Mouse (Mus musculus): ENCODE measurements around the gene Artn. TPM values are rescaled to one million over a fixed set of nuclear protein-coding genes. Genes with fewer than 3 reads are reported as not detected.
A peak's percentile ranks its signal among the peaks of the same experiment; 100 is the strongest.

Gene Artn
- polyA plus RNA-seq, 1 experiment from 2014 or later, result 5.0 TPM

DNA sequence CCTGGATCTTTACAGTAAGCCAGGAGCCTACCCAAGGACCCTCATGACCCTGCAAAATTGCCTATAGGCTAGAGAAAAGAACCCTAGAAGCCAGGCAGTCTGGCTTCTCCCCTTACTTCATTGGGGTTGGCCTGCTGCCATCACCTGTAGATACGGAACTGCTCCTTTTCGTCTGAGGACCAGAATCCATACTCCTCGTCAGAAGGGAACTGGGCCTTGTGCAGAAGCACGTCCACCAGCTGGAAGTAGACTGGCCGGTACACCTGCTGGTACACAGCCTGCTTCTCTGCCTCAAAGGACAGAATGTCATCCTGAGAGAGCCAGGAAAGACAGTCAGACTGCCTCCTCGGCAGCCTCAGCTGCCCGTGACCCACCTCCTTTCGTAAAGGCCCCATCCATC is 24.8 kb downstream of the Artn start:
- Histone ChIP-seq H3K9ac (no peak overlapping the region), H3K36me3 (peaks cover 85% of the 10 kb centered on the region), H3K4me3 (replicated peaks) (no peak overlapping the region), H3K9me3 (replicated peaks) (no peaks in the 10 kb centered on the region), H3K4me2 (no peak overlapping the region), H3K27ac (no peak overlapping the region), H3K4me1 (peaks cover 5% of the 10 kb centered on the region; the same call in 1 of the 2 replicates), H3K27me3 (no peaks in the 10 kb centered on the region)
- WGBS, result 91% methylated on average over 8 of the region's 8 CpGs
- no peak for ATAC-seq (replicated peaks; ENCODE audit: low FRiP score)

- Histone ChIP-seq H3K27me3 (no peaks in the 10 kb centered on the region), H3K4me2 (no peak overlapping the region), H3K9ac (no peak overlapping the region), H3K27ac (no peak overlapping the region), H3K36me3 (peaks cover 88% of the 10 kb centered on the region), H3K9me3 (replicated peaks) (no peaks in the 10 kb centered on the region), H3K4me3 (replicated peaks) (no peak overlapping the region), H3K4me1 (peaks cover 2% of the 10 kb centered on the region; the same call in 1 of the 2 replicates)
- 92% methylated on average over 10 of the region's 10 CpGs for WGBS
- ATAC-seq (replicated peaks; ENCODE audit: low FRiP score), result no peak
These were observed 25.5 kb downstream of the Artn start for GRCm38 (mm10) chr4:117904094-117904493.

GRCm38 (mm10) chr4:117898111-117898510 is 31.5 kb downstream of the Artn start:
- no peaks in the 10 kb centered on the region for H3K9me3 ChIP-seq (replicated peaks)
- H3K4me1 ChIP-seq, result no peaks in the 10 kb centered on the region
- H3K27me3 ChIP-seq, result no peaks in the 10 kb centered on the region
- no peak for ATAC-seq (replicated peaks; ENCODE audit: low FRiP score)
- peaks cover 93% of the 10 kb centered on the region for H3K36me3 ChIP-seq
- H3K27ac ChIP-seq, result no peak overlapping the region
- WGBS, result 81% methylated on average over 3 of the region's 3 CpGs
- H3K9ac ChIP-seq, result no peak overlapping the region
- H3K4me3 ChIP-seq (replicated peaks), result no peak overlapping the region
- H3K4me2 ChIP-seq, result no peak overlapping the region

- WGBS, result 97% methylated on average over 6 of the region's 6 CpGs
These were observed 33.5 kb downstream of the Artn start for GRCm38 (mm10) chr4:117896031-117896430.

DNA sequence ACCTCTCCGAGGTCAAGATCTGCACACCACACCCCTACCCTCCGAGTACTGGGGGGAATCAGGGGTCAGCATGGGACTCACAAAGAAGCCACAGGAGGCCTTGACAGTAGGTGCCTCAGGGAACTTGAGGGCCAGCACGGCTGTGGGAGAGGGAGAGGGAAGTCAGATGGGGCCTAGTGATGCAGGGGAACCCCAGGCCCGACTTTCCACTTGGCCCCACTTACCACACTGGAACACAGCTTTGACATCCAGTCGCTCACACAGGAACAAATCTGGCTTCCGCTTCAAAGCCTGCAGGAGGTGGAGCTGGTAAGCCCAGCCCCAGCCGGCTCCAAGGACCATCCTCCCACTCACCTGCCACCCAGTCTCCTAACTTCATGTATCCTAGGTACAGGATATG is 34.2 kb downstream of the Artn start:
- 80% methylated on average over 7 of the region's 7 CpGs for WGBS
- H3K4me1 ChIP-seq, result peaks cover 14% of the 10 kb centered on the region
- no peak overlapping the region for H3K9ac ChIP-seq
- H3K36me3 ChIP-seq, result peaks cover 67% of the 10 kb centered on the region
- no peak for ATAC-seq (replicated peaks; ENCODE audit: low FRiP score)
- no peak overlapping the region for H3K4me2 ChIP-seq
- no peak overlapping the region for H3K27ac ChIP-seq
- H3K27me3 ChIP-seq, result no peaks in the 10 kb centered on the region
- H3K4me3 ChIP-seq (replicated peaks), result no peak overlapping the region
- H3K9me3 ChIP-seq (replicated peaks), result no peaks in the 10 kb centered on the region

More at GRCm38 (mm10) chr4:117896031-117896430, 33.5 kb downstream of the Artn start:
- Histone ChIP-seq H3K4me2 (no peak overlapping the region), H3K27ac (no peak overlapping the region), H3K4me1 (peaks cover 9% of the 10 kb centered on the region), H3K27me3 (no peaks in the 10 kb centered on the region), H3K36me3 (peaks cover 72% of the 10 kb centered on the region), H3K4me3 (replicated peaks) (no peak overlapping the region), H3K9me3 (replicated peaks) (no peaks in the 10 kb centered on the region), H3K9ac (no peak overlapping the region)
- ATAC-seq (replicated peaks; ENCODE audit: low FRiP score), result no peak

DNA sequence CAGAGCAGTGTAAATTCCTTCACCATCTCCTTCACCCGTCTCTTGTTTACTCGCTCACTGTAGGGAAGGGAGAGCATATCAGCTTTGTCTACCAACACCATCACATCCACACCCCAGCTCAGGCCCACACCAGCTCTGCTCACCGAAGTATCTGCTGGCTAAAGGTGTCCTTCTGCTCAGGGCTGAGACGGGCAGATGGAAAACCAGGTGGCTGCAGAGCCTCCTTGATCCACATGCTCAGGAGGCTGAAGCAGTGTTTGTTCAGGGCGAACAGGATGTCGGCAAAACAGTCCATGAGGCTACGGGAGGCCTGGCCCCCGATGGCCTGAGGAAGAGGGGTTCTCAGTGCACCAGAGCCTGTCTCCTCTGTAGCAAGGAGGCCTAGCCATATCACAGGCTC is 35.0 kb downstream of the Artn start:
- no peak overlapping the region for H3K27ac ChIP-seq
- ATAC-seq (replicated peaks; ENCODE audit: low FRiP score), result no peak
- H3K4me2 ChIP-seq, result no peak overlapping the region
- no peaks in the 10 kb centered on the region for H3K9me3 ChIP-seq (replicated peaks)
- H3K27me3 ChIP-seq, result no peaks in the 10 kb centered on the region
- H3K36me3 ChIP-seq, result peaks cover 67% of the 10 kb centered on the region
- H3K4me3 ChIP-seq (replicated peaks), result no peak overlapping the region
- H3K9ac ChIP-seq, result no peak overlapping the region
- peaks cover 14% of the 10 kb centered on the region for H3K4me1 ChIP-seq
- 88% methylated on average over 8 of the region's 8 CpGs for WGBS

DNA sequence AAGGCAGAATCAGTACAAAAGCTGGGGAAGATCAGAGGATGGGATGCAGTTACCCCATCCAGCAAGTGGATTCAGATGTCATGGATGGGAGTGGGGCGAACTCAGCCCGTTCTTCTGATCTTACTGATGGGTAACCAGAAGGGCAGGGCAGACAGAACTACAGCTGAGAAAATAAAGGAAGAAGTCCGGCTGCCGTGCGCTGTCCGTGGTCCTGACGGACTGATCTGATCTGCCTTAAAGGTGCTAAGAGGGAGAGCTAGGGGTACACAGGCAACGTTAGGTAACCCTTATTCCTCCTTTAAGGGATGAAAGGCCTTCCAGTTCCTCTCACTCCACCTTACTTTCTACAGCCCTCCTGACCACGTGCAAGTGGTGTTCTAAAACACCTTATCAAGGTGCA is 36.2 kb downstream of the Artn start:
- no peaks in the 10 kb centered on the region for H3K27me3 ChIP-seq
- no peak overlapping the region for H3K27ac ChIP-seq
- no peak overlapping the region for H3K4me2 ChIP-seq
- peaks cover 14% of the 10 kb centered on the region for H3K4me1 ChIP-seq
- 13% methylated on average over 9 of the region's 9 CpGs for WGBS
- H3K4me3 ChIP-seq (replicated peaks), result no peak overlapping the region
- no peaks in the 10 kb centered on the region for H3K9me3 ChIP-seq (replicated peaks)
- no peak overlapping the region for H3K9ac ChIP-seq
- ATAC-seq (replicated peaks; ENCODE audit: low FRiP score), result no peak
- H3K36me3 ChIP-seq, result peaks cover 63% of the 10 kb centered on the region

DNA sequence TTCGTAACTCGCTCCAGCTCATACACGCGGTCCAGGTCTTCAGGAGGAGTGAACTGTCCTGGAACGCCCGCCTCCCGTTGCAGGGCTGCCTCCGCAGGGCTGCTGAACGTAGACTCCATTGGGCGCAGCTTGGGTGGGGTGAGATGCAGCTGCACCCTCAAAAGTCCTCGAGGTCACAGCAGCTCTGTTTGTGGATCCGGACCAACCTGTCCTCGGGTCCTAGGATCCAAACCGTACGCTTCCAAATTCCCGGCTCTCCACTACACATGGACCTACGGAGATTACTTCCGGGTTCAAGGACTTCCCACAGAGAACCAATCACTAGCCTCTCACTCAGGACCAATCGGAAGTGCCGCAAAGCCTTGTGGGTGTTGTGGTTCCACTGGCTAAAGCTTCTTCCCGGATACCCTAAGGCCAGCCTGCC is 37.8 kb downstream of the Artn start, which contains the start of gene Dph2:
Dph2 (minus strand) TSS at position 295 of the 424 bp plus-strand sequence.
- ATAC-seq (replicated peaks; ENCODE audit: low FRiP score), result peak; percentile 80
- H3K9ac ChIP-seq, result peak within 1 kb of the TSS; percentile 53
- WGBS, result under 1% methylated on average over 21 of the region's 21 CpGs

GRCm38 (mm10) chr4:117890750-117891149 is 38.8 kb downstream of the Artn start:
- no peak for ATAC-seq (replicated peaks; ENCODE audit: low FRiP score)
- H3K36me3 ChIP-seq, result peaks cover 38% of the 10 kb centered on the region
- no peak overlapping the region for H3K9ac ChIP-seq
- H3K27me3 ChIP-seq, result no peaks in the 10 kb centered on the region
- H3K9me3 ChIP-seq (replicated peaks), result no peaks in the 10 kb centered on the region
- peak overlapping the region; percentile 84 for H3K4me2 ChIP-seq
- peak overlapping the region; percentile 80 for H3K4me3 ChIP-seq (replicated peaks)
- H3K27ac ChIP-seq, result no peak overlapping the region
- 76% methylated on average over 8 of the region's 8 CpGs for WGBS
- H3K4me1 ChIP-seq, result peaks cover 30% of the 10 kb centered on the region

More for the DNA sequence above, 37.8 kb downstream of the Artn start, which contains the start of gene Dph2:
- H3K4me1 ChIP-seq, result peaks cover 20% of the 10 kb centered on the region
- peak within 1 kb of the TSS; percentile 80 for H3K4me3 ChIP-seq (replicated peaks)
- peak within 1 kb of the TSS; percentile 84 for H3K4me2 ChIP-seq
- no peak within 1 kb of the TSS for H3K27ac ChIP-seq
- no peaks in the 10 kb centered on the region for H3K27me3 ChIP-seq
- no peaks in the 10 kb centered on the region for H3K9me3 ChIP-seq (replicated peaks)
- H3K36me3 ChIP-seq, result peaks cover 48% of the 10 kb centered on the region

DNA sequence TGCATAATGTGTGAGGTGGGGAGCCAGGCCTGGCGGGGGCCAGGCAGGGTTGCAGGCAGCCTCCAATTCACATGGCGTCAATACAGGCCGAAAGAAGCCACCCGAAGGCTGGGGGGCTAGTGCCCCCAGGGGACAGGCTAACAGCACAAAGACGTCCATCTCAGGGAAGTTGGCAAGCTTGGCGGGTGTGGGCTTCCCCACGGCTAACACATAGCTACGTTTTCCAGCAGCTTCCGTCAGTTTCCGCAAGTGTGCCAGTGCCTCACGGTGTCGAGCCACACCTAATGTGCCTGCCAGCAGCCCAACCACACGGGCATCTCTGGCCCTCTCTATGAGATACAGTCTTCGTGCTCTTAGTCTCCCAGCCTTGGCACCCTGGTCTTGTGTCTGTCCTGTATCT is 39.5 kb downstream of the Artn start:
- no peak overlapping the region for H3K4me3 ChIP-seq (replicated peaks)
- no peak overlapping the region for H3K27ac ChIP-seq
- ATAC-seq (replicated peaks; ENCODE audit: low FRiP score), result no peak
- no peaks in the 10 kb centered on the region for H3K27me3 ChIP-seq
- H3K4me2 ChIP-seq, result no peak overlapping the region; the same call in 1 of the 2 replicates
- WGBS, result 93% methylated on average over 14 of the region's 14 CpGs
- H3K9ac ChIP-seq, result no peak overlapping the region
- H3K4me1 ChIP-seq, result peaks cover 37% of the 10 kb centered on the region
- H3K36me3 ChIP-seq, result peaks cover 38% of the 10 kb centered on the region
- H3K9me3 ChIP-seq (replicated peaks), result no peaks in the 10 kb centered on the region

DNA sequence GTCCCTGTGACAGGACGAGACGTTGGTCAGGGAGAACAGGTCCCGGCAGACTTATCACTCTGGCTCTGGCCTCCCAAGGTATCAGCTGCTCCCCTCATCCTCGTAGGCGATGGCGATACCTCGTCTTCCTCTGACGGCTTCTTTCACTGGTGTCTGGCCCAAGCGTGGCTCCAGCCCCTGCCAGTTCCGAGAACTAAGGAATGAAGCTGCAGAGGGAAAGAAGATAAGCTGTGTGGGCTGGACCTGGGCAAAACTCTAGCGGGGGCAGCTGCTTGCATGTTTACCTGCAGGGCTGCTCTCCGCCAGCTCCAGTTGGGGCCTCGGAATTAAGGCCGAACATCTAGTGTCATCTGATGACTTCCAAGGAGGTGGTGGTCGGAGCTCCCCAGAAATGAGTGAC is 40.1 kb downstream of the Artn start:
- Histone ChIP-seq H3K9me3 (replicated peaks) (no peaks in the 10 kb centered on the region), H3K4me2 (no peak overlapping the region), H3K9ac (no peak overlapping the region), H3K4me1 (peaks cover 38% of the 10 kb centered on the region), H3K36me3 (peaks cover 39% of the 10 kb centered on the region), H3K4me3 (replicated peaks) (no peak overlapping the region), H3K27me3 (no peaks in the 10 kb centered on the region), H3K27ac (no peak overlapping the region)
- 87% methylated on average over 15 of the region's 15 CpGs for WGBS
- no peak for ATAC-seq (replicated peaks; ENCODE audit: low FRiP score)

DNA sequence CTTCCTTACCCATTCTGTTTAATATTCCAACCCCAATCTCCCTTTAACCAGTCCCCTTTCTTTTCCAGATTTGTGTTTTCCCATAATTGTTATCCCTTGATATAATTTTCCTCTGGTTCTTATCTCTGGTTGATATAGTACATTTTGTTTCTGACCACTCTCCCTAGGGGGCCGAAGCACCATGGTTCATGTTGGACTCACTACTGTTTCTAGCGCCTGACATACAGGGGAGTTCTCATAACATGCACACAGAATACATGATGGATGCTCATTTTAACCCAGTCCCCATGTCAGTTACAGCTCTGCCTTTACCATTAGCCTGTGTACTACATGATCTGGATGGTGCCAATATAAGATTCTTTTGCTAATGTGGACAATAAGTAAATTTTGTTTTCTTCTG is 41.6 kb downstream of the Artn start:
- Histone ChIP-seq H3K9ac (no peak overlapping the region), H3K36me3 (peaks cover 37% of the 10 kb centered on the region), H3K4me2 (peak overlapping the region; percentile 94), H3K4me1 (peaks cover 48% of the 10 kb centered on the region), H3K27me3 (no peaks in the 10 kb centered on the region), H3K4me3 (replicated peaks) (peak overlapping the region; percentile 99; the same call in 1 of the 2 replicates), H3K9me3 (replicated peaks) (no peaks in the 10 kb centered on the region), H3K27ac (no peak overlapping the region)
- 79% methylated on average over 2 of the region's 2 CpGs for whole genome bisulfite sequencing
- ATAC-seq (replicated peaks; ENCODE audit: low FRiP score), result no peak

DNA sequence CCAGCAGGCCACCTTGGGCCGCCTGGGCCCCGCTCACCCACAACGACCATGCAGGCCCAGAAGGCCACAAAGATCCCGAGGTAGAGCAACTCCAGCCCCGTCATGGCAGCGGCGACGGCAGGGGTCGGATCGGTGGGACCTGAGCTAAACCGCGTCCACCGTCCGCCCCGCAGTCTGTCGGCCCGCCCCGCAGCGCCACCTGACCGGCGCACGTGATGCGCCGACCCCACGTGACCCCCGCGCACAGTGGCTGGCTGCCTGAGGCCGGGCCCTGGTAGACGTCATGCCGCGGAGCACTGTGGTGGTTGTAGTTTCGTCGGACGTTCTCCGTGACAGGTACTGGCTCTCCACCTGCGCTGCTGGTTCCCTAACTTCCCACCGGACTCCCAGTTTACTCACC is 42.4 kb downstream of the Artn start, which contains the start of gene Atp6v0b:
Atp6v0b (minus strand) TSS at position 201 of the 400 bp plus-strand sequence.
- peaks cover 37% of the 10 kb centered on the region for H3K36me3 ChIP-seq
- ATAC-seq (replicated peaks; ENCODE audit: low FRiP score), result peak; percentile 89
- H3K27ac ChIP-seq, result peak within 1 kb of the TSS; percentile 68
- H3K4me1 ChIP-seq, result peaks cover 53% of the 10 kb centered on the region
- H3K9me3 ChIP-seq (replicated peaks), result no peaks in the 10 kb centered on the region
- peak within 1 kb of the TSS; percentile 92 for H3K9ac ChIP-seq
- H3K4me3 ChIP-seq (replicated peaks), result peak within 1 kb of the TSS; percentile 99
- no peaks in the 10 kb centered on the region for H3K27me3 ChIP-seq
- WGBS, result under 1% methylated on average over 37 of the region's 37 CpGs
- peak within 1 kb of the TSS; percentile 94 for H3K4me2 ChIP-seq

Measured in kidney, embryonic 15.5 days (tissue).